Mouse (Mus musculus): ENCODE measurements around the gene Sgcd.

DNA sequence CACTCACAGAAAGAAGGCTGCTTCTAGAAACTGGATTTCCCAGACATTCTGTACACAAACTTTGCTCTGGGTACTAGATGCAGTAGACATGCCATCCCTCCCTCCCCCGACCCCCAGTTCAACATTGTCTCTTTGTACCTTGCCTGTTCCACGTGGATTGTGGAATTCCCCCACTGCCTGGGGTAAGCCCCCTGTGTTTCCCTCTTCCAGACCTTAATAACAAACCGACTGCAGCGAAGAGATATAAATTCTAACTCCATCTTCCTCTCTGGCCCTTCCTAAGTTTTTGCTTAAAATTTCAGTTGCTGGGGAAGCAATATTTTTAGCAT is 609.2 kb downstream of the Sgcd start:
- no peak for TF ChIP-seq POLR2A (IDR thresholded peaks at IDR 0.05; ENCODE audit: low read depth, low read length)
- no peak for TF ChIP-seq CTCF (IDR thresholded peaks at IDR 0.05; ENCODE audit: borderline replicate concordance, insufficient read depth, low read length)
